Mouse (Mus musculus) activated CD4-positive, CD25-positive, alpha-beta regulatory T cell, adult 4 months (primary cell): ENCODE results near the gene Frmd4b. TPM values are rescaled to one million over a fixed set of nuclear protein-coding genes. Genes with fewer than 3 reads are reported as not detected.

Source experiments
- ATAC-seq: one replicate; pipeline ENCODE4 v1.8.0; 2017
- polyA plus RNA-seq, 2 experiments: library from polyadenylated mRNA; unstranded; fragments of 100-300 nt; shearing (Covaris generic); gene quantifications; one replicate each; pipeline ENCODE4 v1.2.1; 2017

The Frmd4b gene
- polyA plus RNA-seq, 2 experiments from 2014 or later = 11.3 to 14.1 TPM

GRCm38 (mm10) chr6:97353371-97353770, 264.0 kb downstream of the Frmd4b start:
- no peak for ATAC-seq

DNA sequence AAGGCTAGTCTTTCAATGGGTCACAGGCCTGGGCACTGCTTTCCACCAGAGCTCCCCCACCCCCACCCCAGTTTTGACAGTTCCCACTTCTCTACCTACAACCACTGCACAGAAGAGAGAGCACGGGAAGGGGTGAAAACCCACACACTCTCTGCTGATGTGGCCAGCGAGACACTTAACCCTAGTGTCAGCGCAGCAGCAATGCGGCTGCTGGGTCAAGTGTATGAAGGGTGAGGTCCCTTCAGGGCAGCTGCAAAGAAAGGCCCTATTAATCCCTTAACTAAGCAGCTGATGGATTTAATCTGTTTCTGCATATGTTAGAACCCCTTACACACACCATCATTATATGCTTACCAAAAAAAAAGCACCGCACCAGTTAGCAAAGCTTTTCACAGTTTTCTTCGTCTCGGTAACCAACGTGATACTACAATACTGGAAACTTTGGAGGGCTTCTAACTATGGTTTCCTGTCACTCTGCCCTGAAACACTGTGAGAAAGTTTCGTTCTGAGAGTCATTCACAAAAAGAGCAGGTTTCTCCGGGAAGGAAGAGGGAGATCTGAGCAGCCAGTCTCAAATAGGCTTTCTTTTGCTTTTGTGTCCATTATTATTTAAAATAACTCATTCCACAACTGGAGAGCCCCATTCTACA, 264.7 kb downstream of the Frmd4b start:
- ATAC-seq = peak; percentile 46

- ATAC-seq = no peak
Observed at GRCm38 (mm10) chr6:97349355-97350138, 267.8 kb downstream of the Frmd4b start.

- no peak for ATAC-seq
Observed at GRCm38 (mm10) chr6:97346932-97347331, 270.4 kb downstream of the Frmd4b start.

- ATAC-seq = no peak
Observed at GRCm38 (mm10) chr6:97346527-97346926, 270.8 kb downstream of the Frmd4b start.

- no peak for ATAC-seq
Observed at GRCm38 (mm10) chr6:97345921-97346320, 271.4 kb downstream of the Frmd4b start.

GRCm38 (mm10) chr6:97342185-97342584, 275.2 kb downstream of the Frmd4b start:
- no peak for ATAC-seq

DNA sequence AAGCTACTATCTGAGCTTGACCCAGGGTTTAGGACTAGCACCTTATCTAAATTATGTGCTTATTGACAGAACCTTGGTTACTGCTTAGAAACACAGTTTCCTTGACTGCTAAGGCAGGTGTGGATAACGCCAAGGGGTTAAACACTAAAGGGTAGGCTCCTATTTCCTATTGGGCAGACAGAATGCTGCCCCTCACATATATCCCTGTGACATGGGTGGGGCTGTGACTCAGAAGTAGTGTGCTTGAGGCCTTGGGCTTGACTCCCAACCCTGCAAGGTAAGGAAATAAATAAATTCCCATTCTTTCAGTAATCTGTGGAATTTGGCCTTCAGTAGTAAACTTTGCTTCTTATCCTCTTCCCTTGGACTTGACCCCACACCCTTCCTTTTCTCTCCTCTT, 275.7 kb downstream of the Frmd4b start:
- no peak for ATAC-seq

- ATAC-seq = no peak
Observed at GRCm38 (mm10) chr6:97341148-97341547, 276.2 kb downstream of the Frmd4b start.

GRCm38 (mm10) chr6:97340211-97340791, 277.0 kb downstream of the Frmd4b start:
- ATAC-seq = no peak

- no peak for ATAC-seq
Observed at GRCm38 (mm10) chr6:97339271-97339681, 278.1 kb downstream of the Frmd4b start.

DNA sequence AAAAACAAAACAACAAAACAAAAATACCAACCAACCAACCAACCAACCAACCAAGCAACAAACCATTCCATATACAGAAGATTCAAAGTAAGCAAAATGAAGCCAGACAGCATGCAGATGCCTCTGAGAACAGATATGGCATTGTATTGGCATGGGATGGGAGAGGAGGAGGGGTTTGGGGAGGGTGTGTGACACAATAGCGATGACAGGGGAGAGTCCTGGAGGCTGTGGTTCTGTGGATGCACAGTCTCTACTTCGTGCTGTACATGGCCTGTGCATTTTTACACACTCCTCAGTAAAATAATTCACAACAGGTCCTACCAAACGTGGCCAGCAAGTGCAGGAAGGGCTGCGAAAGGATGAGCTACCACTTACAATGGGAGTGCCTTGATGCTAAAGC, 278.5 kb downstream of the Frmd4b start:
- ATAC-seq = no peak

GRCm38 (mm10) chr6:97333323-97333722, 284.0 kb downstream of the Frmd4b start:
- ATAC-seq = no peak

- ATAC-seq = no peak
Observed at GRCm38 (mm10) chr6:97323951-97324350, 293.4 kb downstream of the Frmd4b start.

DNA sequence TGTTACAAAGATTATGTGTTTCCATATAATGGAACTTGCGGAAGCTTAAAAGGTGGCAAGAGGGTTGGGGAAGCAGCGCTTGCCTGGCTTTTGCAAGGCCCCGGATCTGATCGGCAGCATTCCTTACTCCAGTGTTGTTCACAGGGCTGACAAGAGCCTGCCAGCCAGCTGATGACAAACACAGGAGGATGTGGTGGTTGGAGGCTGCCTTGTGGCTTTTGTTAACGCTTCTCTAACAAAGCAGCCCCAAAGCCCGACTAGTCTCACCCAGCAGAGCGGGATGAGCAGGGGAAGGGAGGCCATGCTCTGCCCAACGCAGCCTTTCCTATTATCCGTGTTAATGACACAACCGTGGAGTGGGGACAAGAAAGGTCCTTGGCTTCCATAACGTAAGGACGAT, 295.2 kb downstream of the Frmd4b start:
- no peak for ATAC-seq

GRCm38 (mm10) chr6:97321156-97321555, 296.2 kb downstream of the Frmd4b start:
- peak; percentile 94 for ATAC-seq

GRCm38 (mm10) chr6:97319081-97319480, 298.3 kb downstream of the Frmd4b start:
- ATAC-seq = no peak

- peak; percentile 41 for ATAC-seq
Observed at GRCm38 (mm10) chr6:97317956-97318355, 299.4 kb downstream of the Frmd4b start.

- ATAC-seq = no peak
Observed at GRCm38 (mm10) chr6:97316716-97317115, 300.6 kb downstream of the Frmd4b start.

- ATAC-seq = no peak
Observed at GRCm38 (mm10) chr6:97315311-97315710, 302.0 kb downstream of the Frmd4b start.

DNA sequence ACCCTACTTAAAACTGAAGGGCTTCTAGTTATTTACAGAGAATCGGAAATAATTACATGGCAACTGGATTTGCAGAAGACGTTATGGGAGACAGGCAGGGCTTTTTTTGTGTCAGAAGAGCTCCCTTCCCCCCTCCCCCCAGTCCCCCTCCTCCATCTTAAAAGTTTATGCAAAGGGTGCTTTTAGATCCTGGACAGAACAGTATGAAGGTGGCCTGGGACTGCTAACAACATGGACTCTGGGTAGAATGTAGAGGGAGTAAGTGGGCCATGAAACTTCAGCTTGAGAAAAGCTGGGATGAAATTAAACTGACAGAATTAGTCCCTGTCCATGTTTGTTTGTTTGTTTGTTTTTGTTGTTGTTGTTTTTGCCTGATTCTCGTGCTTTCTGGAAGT, 304.8 kb downstream of the Frmd4b start:
- no peak for ATAC-seq

DNA sequence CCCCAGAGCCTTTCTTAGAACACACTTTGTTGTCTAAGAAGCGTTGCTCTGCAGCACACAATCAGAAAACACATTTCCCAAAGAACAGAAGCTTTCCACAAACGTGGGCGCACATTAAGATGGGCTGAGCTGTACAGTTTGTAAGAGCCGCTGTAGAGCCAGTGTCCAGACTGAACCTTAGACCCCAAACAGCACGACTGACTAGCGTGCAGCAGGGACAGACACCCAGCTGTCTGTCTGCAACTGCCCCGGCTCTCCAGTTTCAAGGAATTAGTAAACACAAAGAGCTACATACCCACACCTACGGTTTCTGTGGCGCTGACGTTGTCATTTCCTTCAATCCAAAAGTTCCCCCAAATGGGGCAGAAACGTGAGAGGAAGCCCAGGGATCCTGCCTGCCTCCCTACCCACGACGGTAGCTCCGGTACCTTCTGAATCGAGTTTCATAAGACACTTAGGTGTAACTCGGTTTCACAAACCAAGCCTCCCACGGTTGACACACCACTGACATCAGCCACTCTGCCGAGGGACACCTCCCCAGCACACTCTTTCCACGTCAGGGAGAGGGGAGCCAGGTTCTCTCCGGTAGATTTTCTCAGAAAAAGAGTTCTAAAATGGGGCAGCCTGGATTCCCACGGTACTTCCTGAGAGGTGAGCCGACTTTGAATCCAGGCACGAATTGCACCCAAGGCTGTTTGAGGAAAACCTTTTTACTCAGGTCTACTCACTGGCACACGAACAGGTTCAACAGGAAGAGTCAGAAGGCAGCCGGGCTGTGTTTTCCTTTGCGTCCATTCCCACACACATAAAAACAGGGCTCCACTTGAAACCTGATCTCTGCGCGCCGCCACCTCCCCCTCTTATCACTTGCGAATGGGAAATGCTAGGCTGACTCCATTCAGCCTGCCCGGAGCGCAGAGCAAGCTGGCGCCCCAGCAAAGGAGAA, 305.5 kb downstream of the Frmd4b start:
- peak; percentile 63 for ATAC-seq

GRCm38 (mm10) chr6:97310901-97311331, 306.4 kb downstream of the Frmd4b start:
- peak; percentile 79 for ATAC-seq
